Mouse (Mus musculus) right cerebral cortex, adult 2 months (tissue): ENCODE measurements around the gene Gm34302.
"Not testable (repeated sequence)": the region's sequence is repeated elsewhere in the genome, so short reads cannot be mapped to it uniquely, and the experiment has no call there.

Source experiments
- DNase-seq, 2 experiments: peaks; one replicate each; pipeline ENCODE4 v3.0.0; 2021 to 2022; ENCODE audit warnings: low spot score in 2 of 2

The Gm34302 gene

DNA sequence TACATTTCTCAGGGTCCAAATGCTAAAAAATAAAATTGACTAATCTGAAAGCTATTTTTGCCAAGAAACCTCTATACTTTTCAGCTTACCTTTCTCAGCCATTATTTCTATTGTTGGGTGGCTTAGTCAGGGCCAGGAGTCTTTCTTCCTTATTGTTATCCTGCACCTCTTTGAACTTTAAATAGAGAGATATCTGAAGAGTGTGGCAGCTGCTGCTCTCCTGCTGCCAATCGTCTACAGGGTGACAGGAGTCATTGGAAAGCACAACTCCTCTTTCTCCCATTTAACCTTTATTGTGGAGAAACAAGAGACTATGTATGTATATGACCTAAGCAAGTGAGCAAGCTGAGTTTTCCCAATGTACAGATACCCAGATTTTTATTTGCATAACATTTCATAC is at the start of gene Gm34302:
Gene Gm34302 (minus strand): TSS at position 154 of the 400 bp plus-strand sequence.
- DNase-seq, result no peak

DNA sequence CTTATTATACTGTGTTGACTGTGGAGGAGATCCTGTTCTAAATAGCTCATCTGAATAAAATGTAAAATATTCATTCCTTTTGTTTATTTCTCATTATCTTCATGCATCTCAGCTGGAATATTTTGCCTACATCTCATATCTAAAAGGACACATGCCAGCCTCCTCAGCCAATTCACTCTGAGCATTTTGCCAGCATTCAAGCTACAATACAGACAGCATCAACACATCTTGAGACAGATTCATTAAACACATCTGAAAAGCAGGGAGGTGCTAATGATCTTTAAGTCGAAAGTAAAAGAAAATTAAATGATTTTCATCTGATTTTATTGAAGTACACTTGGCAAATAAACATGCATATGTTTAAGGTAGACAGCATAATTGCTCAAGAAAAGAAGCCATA is 48.2 kb upstream of the Gm34302 start:
- DNase-seq, result no peak

DNA sequence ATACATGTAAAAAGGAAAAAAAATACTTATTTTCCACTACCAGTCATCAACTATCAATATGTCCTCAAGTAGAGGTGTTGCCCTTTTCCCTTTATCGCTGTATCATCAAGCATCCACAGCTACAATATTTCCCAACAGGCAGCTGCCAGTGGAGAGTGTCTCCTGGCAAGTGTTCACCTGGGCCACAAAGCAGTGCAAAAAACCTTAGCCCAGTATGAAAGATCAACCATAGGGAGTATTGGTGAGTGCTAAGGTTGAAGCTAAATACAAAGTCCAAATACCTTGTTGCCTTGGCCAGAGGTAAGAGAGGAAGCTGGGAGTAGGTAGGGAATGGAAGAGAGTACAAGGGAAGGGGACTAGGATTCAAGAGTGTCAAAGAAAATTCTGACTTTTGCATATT is 34.0 kb upstream of the Gm34302 start:
- no peak for DNase-seq

DNA sequence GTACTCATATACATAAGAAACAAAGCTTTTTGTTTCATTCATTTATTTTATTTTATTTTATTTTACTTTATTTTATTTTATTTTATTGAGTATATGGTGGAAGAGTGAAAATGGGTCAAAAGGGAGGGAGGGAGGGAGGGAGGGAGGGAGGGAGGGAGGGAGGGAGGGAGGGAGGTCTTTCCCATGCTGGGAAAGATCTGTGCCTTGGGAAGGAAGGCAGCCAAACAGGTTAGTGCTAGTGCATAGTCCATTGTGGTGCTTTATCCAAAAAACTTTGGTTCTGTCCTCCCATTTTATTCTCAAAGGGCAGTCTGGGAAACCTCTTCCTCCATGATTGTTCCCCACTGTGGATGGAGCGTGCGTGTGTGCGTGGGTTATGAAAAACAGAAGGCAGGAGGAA is 32.6 kb upstream of the Gm34302 start:
- not testable (repeated sequence) for DNase-seq

DNA sequence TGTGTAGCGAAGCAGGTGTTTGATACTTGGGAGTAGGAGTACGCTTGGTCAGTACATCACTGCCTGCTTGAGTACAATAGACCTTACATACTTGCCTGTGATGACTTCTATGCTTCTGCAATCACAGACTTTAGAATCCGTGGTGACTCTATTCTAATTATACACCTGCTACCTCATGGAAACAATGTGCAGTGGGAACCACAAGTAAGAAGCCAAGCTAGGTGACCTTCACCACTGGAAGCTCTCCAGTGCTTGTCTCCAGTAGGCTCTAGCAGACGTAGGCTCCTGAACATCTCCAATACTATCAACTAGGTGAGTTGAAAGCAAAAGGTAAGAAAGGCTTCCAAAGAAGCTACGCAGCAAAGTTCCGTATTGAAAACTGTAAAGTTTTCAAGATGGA is 27.6 kb upstream of the Gm34302 start:
- no peak for DNase-seq

GRCm38 (mm10) chr3:63509484-63509883 is 25.8 kb upstream of the Gm34302 start:
- no peak for DNase-seq

GRCm38 (mm10) chr3:63508924-63509323 is 25.2 kb upstream of the Gm34302 start:
- DNase-seq, result no peak

DNA sequence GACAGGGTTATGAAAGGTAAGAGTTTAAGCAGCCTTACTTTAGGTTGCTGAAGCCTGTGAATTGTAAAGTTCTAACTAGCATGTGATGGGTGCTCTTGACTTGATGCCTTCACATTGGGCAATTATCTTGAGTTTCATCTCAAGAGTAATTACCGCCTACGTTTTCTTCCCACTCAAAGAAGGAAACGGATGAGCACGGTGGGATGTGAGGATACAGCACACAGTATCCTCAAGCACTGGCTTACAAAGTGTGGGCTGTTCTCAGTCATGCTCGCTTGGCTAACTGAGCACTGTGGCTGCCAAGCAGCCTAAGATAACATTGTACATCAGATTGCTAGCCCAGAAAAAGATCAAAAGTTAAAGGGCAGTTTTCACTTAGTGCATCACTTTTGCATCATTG is 20.8 kb upstream of the Gm34302 start:
- DNase-seq, result peak; percentile 4 to 6

DNA sequence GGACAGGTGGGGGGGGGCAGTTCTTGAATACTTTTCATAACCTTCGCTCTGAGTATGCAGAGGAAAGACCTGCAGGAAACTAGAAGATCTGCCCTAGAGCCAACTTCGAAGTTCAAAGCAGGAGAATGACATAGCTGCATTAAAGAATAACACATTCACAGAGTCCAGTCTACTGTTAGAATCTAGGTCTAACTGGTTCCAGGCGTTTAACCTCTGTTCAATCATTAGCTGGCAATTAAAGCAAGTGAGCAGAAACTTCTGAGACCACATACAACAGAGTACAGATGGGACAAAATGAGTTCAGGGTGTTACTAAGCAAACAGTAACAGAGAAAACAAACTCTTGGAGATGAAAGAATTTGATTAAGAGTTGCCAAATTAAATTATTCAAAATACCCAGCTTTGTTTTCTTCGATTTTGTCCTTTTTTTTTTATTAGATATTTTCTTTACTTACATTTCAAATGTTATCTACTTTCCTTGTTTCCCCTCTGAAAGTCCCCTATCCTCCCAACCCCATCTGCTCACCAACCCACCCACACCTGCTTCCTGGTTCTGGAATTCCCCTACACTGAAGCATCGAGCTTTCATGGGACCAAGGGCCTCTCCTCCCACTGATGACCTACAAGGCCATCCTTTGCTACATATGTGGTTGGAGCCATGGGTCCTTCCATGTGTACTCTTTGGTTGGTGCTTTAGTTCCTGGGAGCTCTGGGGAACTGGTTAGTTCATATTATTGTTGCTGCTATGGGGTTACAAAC is 11.1 kb upstream of the Gm34302 start:
- no peak for DNase-seq

DNA sequence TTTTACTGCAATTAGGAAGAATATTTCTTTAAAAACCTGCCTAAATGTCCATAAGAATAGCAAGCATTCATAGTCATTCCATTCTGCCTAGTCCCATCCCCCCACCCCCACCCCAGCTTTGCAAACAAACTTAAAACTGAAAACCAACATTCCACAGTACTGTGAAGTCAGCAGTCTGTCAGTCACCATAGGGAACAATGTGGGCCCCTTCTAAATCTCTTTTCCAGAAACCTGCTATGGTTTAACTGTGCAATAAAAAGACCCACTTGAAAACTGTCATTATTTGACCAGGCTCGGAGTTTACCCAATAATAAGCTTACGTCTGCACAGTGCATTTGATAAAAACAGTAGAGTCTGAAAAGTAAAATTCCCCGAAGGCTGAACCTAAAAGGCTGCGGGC is 9.9 kb upstream of the Gm34302 start:
- DNase-seq, result no peak

DNA sequence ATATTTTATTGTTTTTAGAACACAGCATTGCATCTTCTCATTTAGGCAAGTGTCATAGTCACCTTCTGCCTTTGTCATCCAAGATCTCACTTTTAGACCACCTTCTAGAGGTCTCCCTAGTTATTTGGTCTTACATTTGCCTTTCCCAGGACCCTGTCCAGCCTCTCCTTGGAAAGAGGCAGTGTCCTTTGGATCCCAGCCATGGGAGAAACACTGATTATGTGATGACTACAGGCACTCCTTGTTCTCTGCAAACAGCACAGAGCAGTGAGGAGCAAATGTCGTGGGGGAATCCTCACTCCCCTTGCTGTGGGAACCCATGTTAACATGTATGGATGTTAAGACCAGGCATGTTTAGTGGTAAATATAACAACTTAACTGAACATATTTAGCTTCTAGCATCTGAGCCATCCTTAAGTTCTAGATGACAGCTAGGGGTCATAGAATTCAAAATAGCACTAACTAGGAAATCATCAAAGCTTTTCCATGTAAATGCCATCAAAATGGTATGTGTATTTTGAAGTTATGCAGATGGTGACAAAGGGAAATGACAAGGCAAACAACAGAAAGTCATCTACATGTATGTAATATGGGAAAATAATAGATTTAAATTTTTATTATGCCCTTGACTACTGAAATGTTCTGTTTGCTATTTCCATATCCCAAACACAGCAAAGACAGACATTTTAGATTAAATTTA is 43.1 kb downstream of the Gm34302 start:
- DNase-seq, result no peak

DNA sequence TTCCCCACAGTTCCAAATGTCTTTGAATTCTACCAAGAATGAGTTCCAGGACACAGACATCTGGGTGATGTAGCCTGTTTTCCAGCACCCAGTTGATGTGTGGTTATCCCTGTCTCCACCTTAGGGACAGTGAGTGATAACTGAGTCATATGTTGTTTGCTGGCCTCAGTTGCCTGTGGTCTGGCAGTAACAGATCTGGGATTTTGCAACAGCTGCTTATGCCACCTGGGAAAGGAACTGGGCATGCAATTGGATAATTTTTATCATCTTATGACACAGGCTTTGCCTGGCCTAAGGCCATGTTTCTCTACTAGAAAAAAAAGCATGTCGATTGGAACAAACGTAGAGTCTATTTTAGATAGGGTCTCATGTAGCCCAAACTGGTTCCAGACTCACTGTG is 43.9 kb downstream of the Gm34302 start:
- peak in 1 of 2 experiments; percentile 3 for DNase-seq

- DNase-seq, result no peak
These were observed 44.8 kb downstream of the Gm34302 start for GRCm38 (mm10) chr3:63438898-63439297.
